Mouse (Mus musculus): ENCODE measurements around the gene Commd4. TPM values are rescaled to one million over a fixed set of nuclear protein-coding genes. Genes with fewer than 3 reads are reported as not detected.
A peak's percentile ranks its signal among the peaks of the same experiment; 100 is the strongest.
"Not testable (repeated sequence)": the region's sequence is repeated elsewhere in the genome, so short reads cannot be mapped to it uniquely, and the experiment has no call there.

Gene Commd4
- 10 to 100 TPM; 47.5 to 59.8 TPM for total RNA-seq (2021)
- 176 and 182 TPM in 2 replicates for polyA plus RNA-seq (2012; rRNA removed)
- long read RNA-seq, transcript Commd4-204 (7 exons, 1,941 nt), result minor isoform, 7 of 65 reads
- long read RNA-seq, transcript Commd4-201 (8 exons, 858 nt), result major isoform, 43 of 65 reads
- long read RNA-seq, partial matches to known transcripts, result 3 of 65 reads
- long read RNA-seq, other reads (novel, unspliced or antisense), result 9 of 65 reads

DNA sequence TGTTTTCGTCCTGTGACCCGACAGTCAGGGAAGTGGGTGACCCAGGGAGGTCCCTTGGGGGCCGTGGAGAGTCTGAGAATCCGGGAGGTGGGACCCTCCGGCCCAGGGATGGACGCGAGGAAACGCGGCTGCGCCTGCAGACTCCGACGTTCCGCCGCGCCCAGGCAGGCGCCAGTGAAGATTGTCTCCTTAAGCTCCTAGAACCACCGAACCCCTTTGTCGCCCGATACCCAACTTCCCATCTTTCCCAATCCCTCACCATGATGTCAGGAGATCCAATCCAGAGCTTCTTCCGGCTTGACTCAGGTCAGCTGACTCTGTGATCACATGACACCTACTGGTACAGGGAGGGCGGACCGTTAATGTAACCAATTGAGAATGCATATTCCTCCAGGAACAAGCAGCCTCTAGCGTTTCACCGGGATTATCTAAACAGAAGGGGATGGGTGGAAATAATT, at the start of gene Commd4:
Gene Commd4, minus strand, starts transcription at position 319 of the 458 bp plus-strand sequence.
- DNase-seq, result peak; percentile 90

DNA sequence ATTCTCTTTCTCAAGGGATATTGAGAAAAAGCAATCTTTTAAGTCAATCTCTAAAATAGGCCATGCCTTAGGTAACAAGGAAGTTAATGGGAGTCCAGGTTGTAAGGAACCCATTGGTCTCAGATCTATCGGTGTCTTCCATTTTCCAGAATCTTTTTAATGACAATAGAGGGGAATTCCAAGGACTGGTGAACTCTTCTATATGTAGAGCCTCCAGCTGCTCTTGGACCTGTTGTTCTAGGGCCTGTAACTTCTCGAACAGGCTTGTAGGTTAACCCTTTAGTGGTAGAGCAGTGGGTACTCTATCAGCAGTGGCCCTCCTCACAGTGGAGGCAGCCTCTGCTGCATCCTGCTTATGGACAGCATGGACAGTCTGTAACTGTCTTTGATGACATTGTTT, 48.8 kb upstream of the Commd4 start:
- no peak for DNase-seq

DNA sequence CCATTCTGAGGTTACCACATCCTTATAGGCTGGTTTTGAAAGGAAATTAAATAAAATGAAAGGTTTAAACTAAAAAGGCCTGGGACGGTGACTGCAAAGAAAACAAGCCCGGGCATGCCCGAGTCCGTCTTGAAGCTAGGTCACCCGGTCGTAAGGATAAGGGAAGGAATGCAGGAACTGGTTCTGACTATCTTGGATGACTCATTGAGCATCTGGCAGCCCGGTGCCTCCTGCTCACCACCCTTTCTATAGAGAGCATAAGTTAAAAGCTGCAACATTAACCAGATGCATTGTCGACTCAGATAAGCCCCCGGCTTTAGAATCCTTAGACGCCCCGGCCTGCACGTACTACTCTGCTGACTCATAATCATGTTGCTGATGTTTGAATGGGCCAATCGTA, 45.4 kb upstream of the Commd4 start:
- DNase-seq, result not testable (repeated sequence)

DNA sequence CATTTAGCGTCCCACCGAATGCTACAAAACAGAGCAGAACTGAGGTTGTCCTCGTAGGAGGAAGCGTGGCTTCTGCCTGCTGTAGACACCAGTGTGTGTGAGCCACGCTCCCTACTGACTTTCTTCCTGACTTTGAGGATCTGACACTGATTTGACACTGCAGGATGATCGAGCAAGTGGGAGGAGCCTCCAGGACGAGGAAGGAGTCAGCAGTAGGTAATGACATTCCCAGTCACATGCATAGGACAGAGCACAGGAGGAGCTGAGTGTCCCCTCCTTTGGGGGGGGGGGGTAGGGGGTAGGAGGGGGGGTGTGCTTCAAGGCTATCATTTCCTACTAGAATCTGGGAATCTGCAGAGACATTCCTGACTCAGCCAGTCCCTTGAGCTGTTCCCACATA, 44.9 kb upstream of the Commd4 start:
- DNase-seq, result no peak

DNA sequence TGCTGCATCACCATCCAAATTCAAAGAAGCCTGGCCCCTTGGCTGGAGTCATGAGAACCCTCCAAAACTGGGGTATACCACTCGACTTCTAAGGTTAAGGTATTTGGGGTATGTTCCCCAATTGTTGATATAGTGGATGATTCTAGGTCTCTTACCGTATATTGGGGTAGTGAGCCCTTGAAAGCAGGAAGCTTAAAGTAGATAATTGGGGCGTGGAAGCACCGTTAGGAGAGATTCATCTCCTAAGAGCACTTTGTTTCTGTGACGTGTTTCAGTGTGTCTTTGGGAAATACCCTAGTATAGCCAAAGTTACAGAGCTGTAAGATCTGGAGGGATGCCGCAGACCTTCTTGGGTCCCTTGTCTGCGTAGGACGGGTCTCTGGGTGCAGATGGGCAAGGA, 39.3 kb upstream of the Commd4 start:
- no peak for DNase-seq

DNA sequence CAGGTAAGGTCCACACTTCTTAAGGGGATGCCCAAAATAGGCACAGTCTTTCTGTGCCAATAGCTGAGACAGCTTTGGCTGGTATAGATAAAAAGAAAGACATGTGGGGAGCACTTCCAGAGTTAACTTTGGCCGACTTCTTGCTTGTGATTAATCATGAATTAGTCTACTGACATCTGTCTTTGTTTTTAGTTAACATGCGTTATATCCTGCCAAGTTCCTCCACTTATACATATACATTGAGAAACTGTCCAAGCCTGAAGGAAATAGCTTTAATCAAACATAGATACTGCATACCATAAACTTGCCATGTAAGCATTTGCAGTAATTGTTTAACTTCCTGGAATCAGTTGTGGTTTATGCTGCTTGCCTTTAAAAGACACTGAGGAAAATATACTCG, 38.6 kb upstream of the Commd4 start:
- DNase-seq, result no peak

DNA sequence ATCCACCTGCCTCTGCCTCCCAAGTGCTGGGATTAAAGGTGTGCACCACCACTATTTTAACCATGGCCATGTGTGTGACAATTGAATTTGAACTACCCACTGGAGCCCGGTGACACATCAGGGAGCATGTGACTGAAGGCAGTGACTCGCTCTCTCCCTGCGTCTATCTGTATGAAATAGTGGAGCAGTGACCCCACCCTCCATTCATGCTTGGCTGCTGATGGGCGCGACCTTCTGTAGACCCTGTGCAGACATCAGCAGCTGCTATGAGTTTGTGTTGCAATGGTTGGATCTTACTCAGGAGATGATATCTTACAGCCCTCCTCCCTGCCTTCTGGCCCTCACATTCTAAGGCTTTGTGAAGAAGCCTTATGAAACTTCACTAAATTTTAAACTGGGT, 10.3 kb upstream of the Commd4 start:
- DNase-seq, result no peak

DNA sequence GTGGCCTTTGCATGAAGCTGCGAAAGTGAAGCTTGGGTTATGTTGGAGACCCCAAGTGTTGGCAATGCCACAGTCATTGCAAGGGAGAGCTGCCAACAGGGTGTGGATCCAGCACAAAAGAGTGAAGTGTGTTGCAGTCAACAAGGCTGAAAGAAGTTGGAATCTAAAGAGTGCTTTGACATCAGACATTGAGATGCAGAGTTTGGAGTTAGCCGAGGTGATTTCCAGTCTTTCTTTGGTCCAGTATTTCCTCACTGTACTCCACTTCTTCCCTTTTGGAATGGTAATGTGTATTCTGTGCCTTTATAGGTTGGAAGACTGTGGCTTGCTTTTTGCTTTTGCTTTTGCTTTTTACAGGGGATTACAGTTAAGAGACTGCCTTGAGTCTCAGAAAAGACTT, 8.0 kb upstream of the Commd4 start:
- no peak for DNase-seq

DNA sequence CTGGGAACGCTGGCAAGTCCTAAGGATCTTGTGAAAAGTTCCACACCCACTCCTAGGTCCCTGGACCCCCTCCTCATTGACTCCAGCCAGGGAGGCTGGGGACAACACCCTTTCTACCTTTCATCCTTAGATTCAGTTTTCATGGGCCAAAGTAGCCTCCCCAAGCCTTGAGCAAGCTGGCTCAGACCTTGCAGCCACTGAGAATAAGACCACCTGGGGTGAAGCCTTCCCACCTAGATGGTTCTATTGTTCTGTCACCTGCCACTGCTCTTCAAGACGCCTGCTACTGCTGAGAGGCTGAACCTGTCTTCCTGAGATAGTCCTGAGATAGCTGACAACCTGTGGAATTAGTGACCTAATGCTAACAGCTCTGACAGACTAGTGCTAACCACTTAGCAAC, 5.0 kb upstream of the Commd4 start:
- no peak for DNase-seq

DNA sequence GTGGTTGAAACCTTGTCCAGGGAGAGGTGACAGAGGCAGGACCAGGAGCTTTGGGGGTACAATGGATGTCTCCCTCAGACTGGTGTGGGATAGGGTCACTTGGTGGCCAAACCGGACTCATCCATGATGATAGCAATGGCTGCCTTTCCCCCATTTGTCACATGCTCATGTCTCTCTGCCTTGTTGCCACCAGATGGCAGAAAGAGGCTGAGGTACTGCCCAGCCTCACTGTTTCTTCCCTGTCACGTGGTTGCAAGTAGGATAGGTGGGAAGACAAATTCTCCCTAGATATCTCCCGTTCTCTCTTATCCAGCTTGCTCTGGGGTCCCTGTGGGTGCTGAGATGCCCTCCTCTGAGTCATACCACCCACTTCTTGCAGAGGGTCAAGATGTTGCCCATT, 4.4 kb upstream of the Commd4 start:
- DNase-seq, result no peak

DNA sequence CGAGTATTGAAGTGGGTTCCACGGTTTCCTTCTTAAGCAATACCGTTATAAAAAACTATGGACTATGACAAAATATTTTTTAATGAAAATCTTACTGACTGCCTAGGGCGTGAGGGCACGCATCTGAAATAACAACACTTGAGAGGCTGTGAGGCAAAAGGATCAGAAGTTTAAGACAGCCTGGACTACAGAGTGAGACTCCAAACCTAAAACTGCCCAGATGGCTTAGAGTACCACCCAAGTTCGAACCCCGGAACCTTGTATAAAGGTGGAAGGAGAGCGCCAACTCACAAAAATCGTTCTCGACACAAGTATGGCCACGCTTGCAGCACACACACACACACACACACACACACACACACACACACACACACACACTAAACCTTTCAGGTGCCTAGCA, 375 bp upstream of the Commd4 start:
- no peak for DNase-seq

DNA sequence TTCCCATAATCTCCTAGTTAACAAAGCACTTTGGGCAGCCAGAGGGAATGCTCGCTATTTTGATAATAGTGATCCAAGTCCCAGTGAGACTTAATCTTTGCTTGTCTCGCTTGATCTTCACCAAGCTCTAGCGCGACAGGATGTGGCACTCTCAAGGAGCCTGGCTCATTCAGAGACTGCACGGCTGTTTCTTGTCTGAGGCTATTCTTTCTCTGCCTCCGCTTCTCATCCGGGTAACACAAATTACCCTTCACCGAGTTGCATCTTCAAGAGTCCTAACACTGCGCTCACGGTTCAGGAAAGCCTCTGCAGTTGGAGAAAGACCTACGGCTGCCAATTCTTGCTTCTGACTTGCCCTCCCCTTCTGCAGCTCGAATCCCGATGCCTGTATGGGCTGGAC, 632 bp downstream of the Commd4 start:
- no peak for DNase-seq

DNA sequence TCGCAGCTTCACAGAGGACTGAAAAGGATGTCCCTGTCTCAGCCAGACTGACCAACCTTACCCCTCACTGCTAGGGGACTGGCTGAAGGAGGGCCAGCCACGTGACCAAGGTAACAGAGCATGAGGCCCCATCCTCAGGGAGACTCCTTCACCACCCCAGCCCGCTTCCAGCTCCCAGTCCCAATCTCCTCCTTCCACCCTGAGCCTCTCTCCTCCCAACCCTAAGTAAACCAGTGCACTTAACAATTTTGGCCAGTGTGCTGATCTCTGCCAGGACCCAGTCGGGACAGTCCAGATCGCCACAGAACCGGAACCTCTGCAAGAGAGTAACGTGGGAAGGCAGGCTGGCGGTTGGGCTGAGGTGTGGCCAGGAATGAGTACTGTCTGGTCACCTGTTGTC, 1.3 kb downstream of the Commd4 start:
- DNase-seq, result no peak

DNA sequence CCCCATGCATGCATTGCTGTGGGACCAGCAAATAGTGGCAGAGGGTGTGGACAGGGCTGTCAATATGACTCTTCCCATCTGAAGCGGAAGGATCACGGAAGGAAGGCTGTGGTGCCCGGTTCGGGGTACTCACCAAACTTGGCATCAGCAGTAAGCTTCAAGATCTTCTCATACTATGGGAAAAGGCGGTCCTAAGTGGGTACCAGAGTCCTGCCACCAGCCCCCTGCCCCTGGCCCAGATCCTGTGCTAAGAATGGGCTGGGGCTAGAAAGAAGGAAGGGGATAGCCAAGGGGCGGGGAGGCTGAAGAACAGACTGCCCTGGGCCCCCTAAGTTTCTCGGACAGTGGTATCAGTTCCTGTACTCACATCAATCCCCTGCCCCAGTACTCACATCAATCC, 1.7 kb downstream of the Commd4 start:
- DNase-seq, result no peak

DNA sequence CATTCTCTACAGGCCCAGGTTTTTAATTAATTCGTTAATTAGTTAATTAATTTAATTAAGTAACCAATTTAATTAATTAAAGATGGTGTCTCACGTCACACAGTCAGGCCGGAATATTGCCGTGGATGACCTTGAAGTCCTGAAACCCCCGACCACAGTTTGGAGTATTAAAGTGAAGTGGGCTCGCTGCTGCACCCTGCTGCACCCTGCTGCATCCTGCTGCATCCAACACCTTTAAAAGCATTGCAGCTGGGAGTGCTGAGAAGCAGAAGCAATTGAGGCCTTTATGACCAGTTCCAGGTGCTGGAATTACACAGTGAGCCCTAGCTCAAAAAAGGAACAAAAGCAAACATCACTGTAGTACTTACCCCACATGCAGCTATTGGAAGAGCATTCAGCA, 5.8 kb downstream of the Commd4 start:
- DNase-seq, result no peak

DNA sequence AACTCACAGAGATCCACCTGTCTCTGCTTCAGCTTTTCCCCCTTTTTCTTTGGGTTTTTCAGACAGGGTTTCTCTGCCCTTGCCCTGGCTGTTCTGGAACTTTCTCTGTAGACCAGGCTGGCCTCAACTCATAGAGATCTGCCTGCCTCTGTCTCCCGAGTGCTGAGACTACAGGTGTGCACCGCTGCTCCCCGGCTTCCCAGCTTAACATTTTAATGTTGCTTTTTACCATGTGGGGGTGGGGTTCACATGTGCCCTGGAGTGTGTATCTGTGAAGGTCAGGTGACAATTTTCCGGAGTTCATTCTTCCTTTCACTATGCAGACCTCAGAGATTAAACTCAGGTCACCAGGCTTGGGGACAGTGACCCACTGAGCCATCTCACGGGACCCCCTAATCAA, 7.9 kb downstream of the Commd4 start:
- DNase-seq, result no peak

DNA sequence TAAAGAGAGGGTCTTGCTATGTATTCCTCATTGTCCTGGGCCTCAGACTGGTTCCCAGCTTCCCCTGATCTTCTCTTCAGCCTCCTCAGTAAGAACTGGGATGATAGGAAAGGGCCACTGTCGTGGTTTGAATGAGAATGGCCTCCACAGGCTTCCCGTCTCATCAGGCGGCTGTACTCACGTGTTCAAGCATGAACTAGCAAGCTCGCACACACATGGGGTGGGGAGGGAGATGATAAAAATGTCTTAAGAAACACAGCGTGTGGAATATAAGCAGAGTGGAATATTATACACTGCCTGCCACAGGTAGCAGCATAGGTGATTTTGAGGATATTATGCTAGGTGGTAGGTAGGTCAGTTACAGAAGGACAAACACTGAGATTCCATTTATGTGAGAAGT, 9.1 kb downstream of the Commd4 start:
- no peak for DNase-seq

DNA sequence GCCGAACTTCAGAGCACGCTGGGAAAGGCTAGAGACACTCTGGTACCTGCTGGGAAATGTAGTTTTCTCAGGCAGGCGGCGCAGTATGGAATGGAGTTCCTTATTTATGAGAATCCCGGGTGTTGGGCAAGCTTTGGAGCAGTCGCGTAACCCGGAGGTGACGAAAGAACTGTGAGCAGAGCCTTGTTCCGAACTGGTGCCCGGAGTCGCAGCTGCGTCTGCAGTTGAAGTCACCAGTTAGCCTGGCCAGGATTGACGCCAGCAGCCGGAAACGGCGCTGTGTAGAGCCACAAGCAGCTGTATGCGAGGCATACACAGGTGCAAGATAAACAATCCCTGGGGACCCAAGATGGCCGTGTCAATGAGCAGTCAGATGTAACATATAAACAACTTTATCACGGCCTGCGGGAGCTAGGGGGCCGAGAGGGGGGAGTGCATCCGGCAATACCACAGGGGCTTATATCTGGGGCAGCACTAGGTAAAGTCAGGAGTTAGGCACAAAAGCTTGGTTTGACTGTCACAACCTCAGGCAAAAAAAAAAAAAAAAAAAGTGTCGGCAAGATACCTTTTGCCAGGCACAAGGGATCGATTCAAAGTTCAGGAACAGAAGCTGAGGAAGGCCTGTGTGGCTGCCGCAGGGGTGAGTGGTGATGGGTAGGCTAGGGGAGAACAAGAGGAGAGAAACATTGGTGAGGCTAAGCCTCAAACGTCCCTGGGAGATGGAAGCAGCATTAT, 9.8 kb downstream of the Commd4 start, which contains the start of gene Neil1:
Gene Neil1, minus strand, starts transcription at position 162 of the 735 bp plus-strand sequence.
- peak; percentile 92 for DNase-seq

DNA sequence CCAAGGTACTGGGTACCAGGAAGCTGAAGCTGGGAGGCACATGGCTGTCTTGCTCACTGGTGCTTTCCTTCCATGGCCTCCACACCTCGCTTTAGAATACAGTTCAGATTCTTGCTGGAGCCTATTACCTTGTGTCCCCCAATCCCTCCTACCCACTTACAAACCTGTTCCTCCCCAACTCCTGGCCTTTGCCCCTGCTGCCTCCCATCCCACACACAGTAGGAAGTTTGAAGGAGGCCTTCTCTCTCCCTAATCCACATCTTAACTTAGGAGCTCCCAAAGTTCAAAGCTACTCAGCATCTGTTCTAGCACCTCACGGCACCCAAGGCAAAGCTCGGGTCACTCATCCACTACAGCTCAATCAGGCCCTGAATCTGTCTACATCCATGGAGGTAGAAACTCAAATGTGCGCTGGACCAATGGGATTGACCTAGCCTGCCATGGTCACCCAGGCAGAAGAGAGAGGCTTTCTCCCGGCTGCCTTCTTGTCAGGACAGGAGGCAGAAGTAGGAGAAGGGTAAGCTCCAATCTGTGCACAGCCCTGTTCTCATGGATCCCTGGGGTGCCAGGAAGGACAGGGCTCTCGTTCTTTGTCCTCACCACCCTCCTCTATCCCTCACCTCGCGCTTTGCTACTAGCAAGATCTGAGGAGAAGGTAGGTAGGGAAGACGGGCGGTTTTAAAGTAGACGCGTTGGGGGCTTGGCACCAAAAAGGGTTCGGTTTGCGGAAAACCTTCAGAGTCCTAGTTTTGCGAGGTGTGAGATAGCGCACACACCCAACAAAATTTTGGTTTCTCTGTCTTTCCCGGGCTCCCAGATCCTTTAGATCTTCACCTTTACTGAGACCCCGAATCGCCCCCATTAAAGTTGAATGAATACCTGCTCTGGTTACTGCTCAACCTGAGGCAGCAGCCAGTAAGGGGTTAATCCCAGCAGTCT, 10.7 kb downstream of the Commd4 start:
- DNase-seq, result peak; percentile 47

DNA sequence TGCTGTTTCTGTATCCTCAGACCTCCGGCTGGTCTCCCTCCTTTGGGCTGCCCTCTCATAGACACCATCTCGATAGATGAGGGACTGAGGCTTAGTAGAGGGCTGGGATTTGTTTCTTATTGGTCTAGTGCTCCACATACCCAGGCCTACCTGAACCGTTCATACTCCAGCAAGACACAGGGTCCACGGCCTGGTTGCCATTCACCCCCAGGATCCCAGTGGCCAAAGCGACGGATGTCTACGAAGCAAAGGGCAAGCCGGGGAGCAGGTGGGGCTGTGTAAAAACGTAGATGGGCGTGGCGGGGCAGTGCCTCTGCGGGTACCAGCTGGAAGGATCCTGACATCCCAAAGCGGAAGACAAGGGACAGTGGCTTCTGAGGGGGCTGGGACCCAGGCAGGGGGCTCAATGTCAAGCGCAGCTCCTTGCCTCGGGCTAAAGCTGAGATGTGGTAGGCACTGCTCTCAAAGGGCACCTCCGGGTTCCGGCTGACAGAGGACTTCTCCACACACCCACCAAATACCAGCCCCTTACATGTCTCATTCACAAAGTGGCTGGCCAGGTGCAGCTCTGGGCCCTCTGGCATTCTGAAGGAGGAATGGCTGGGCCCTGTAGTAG, 11.6 kb downstream of the Commd4 start:
- DNase-seq, result no peak

DNA sequence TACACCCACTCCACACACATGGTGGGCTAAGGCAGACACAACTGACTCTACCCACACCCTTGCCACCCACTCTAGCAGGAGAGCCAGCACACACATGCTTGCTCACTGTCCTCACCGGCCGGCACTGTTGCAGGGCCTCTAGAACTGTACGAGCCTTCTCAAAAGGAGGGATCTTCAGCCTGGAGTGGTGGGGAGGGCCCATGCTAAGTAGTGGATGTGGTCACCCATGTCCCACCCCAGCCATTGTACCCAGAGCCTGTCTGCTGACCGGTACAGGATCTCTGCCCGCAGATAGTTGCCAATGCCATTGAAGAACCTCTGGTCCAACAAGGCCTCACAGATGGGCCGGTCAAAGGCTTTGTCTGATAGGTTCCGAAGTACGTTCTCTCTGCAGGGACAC, 13.3 kb downstream of the Commd4 start:
- DNase-seq, result no peak

DNA sequence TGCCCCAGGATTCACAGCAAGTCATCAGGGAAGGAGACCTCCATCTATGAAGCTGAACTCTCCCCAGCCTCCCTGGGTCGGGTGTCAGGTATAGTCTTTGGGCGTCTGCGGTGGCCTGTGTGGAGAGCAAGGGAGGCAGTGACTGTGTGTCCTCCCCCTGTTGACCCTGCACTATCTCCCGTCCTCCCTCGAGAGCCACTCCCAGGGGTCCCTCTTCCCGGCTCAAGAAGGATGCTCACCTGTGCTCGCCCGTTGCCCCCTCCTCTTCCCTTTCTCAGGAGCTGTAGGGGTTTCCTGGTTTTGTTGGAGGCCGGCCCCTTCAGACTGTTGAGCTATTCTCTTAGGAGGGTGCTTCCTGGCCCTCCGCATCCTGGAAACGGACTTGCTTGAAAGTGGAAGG, 14.9 kb downstream of the Commd4 start:
- no peak for DNase-seq

Measured in adrenal gland, adult 2 months (tissue).